8 mouse cellular contexts compared by ENCODE assay signal in genomic region chr19:40588847-40589529, GRCm38 (mm10). TPM values are rescaled to one million over a fixed set of nuclear protein-coding genes. Genes with fewer than 3 reads are reported as not detected.
DNase-seq lines count a peak whose midpoint lies in the region; ATAC-seq and TF ChIP-seq lines count a peak whose summit lies in the region.

No protein-coding gene starts in this region.

- no peaks in the 10 kb centered on the region for H3K27me3 ChIP-seq in forebrain, embryonic 15.5 days
- no peaks in the 10 kb centered on the region for H3K27me3 ChIP-seq in lung, embryonic 14.5 days (ENCODE audit: insufficient read depth, low read length)
- H3K27me3 ChIP-seq in thymus, adult 2 months (ENCODE audit: control insufficient read depth, insufficient read depth, low read length), result no peaks in the 10 kb centered on the region

- peak overlapping the region; percentile 67 to 92 for H3K4me3 ChIP-seq in ES-E14 (ENCODE audit: insufficient read depth in 1 of 2, low read depth in 1 of 2, low read length in 2 of 2, poor library complexity in 1 of 2, severe bottlenecking in 1 of 2)
- H3K4me3 ChIP-seq in forebrain, embryonic 15.5 days, result peak overlapping the region; percentile 73
- H3K4me3 ChIP-seq in layer of hippocampus, adult 2 months, result peak overlapping the region; percentile 93
- peak overlapping the region; percentile 68 for H3K4me3 ChIP-seq in lung, embryonic 14.5 days (ENCODE audit: low read depth, low read length)
- peak overlapping the region; percentile 43 for H3K4me3 ChIP-seq in olfactory bulb, adult 2 months (ENCODE audit: insufficient read depth, low read depth, low read length)
- H3K4me3 ChIP-seq in thymus, adult 2 months (ENCODE audit: control insufficient read depth, insufficient read depth, low read length), result peak overlapping the region; percentile 90

- H3K9ac ChIP-seq in ES-E14 (ENCODE audit: insufficient read depth, low read depth, low read length, poor library complexity, severe bottlenecking), result peak overlapping the region; percentile 69; the same call in 1 of the 2 replicates
- peak overlapping the region; percentile 47 for H3K9ac ChIP-seq in forebrain, embryonic 15.5 days (replicated peaks)
- peak overlapping the region; percentile 64 for H3K9ac ChIP-seq in lung, embryonic 14.5 days

- in situ Hi-C loops in ES-E14 (cut with MboI; ENCODE audit: low sequenced_read_pairs in 2 of 2, unreplicated experiment in 2 of 2), result no loop called here

- H3K9me3 ChIP-seq in ES-E14 (ENCODE audit: control insufficient read depth, insufficient read depth, low read depth, low read length), result no peaks in the 10 kb centered on the region
- no peaks in the 10 kb centered on the region for H3K9me3 ChIP-seq in forebrain, embryonic 15.5 days
- no peaks in the 10 kb centered on the region for H3K9me3 ChIP-seq in lung, embryonic 14.5 days (ENCODE audit: low read depth, low read length)

- under 1% methylated on average over 18 of the region's 18 CpGs for WGBS in forebrain, embryonic 15.5 days
- under 1% methylated on average over 18 of the region's 18 CpGs for WGBS in lung, embryonic 14.5 days
- WGBS in olfactory bulb, adult 2 months, result 1% methylated on average over 18 of the region's 18 CpGs
- under 1% methylated on average over 18 of the region's 18 CpGs for WGBS in thymus, adult 2 months

- H3K36me3 ChIP-seq in ES-E14 (ENCODE audit: control insufficient read depth, insufficient read depth, low read length, poor library complexity, severe bottlenecking), result no peaks in the 10 kb centered on the region; the same call in 1 of the 2 replicates
- peaks cover 8% of the 10 kb centered on the region for H3K36me3 ChIP-seq in forebrain, embryonic 15.5 days
- H3K36me3 ChIP-seq in lung, embryonic 14.5 days (ENCODE audit: insufficient read depth), result peaks cover 18% of the 10 kb centered on the region; the same call in 1 of the 2 replicates
- H3K36me3 ChIP-seq in thymus, adult 2 months (ENCODE audit: control insufficient read depth, insufficient read depth, low read length), result no peaks in the 10 kb centered on the region

- peaks cover 2% of the 10 kb centered on the region in 2 experiments; a peak in 1 of 4 replicates for H3K4me1 ChIP-seq in ES-E14 (ENCODE audit: control insufficient read depth in 2 of 2, insufficient read depth in 2 of 2, low read length in 2 of 2, poor library complexity in 1 of 2)
- peaks cover 23% of the 10 kb centered on the region for H3K4me1 ChIP-seq in forebrain, embryonic 15.5 days
- H3K4me1 ChIP-seq in lung, embryonic 14.5 days (ENCODE audit: insufficient read depth), result 0 out of 2 replicates have a peak, but pooled peaks cover 8% of the 10 kb centered on the region
- H3K4me1 ChIP-seq in olfactory bulb, adult 2 months (ENCODE audit: control insufficient read depth, insufficient read depth, low read length), result peaks cover 8% of the 10 kb centered on the region
- H3K4me1 ChIP-seq in thymus, adult 2 months (replicated peaks; ENCODE audit: control insufficient read depth, insufficient read depth, low read length), result peaks cover 4% of the 10 kb centered on the region; the same call in 1 of the 2 replicates

- no peak overlapping the region for H3K27ac ChIP-seq in ES-E14 (ENCODE audit: insufficient read depth, low read depth, low read length, poor library complexity, severe bottlenecking)
- peak overlapping the region; percentile 86 for H3K27ac ChIP-seq in forebrain, embryonic 15.5 days (replicated peaks)
- H3K27ac ChIP-seq in layer of hippocampus, adult 2 months, result peak overlapping the region; percentile 49; the same call in 1 of the 2 replicates
- peak overlapping the region; percentile 54 for H3K27ac ChIP-seq in lung, embryonic 14.5 days (ENCODE audit: low read depth)
- no peak overlapping the region for H3K27ac ChIP-seq in olfactory bulb, adult 2 months (ENCODE audit: insufficient read depth, low read depth, low read length)
- peak overlapping the region; percentile 88 for H3K27ac ChIP-seq in thymus, adult 2 months (ENCODE audit: control insufficient read depth, insufficient read depth, low read length)

- TF ChIP-seq POLR2A in olfactory bulb, adult 2 months (IDR thresholded peaks at IDR 0.05; ENCODE audit: insufficient read depth, low read depth, low read length), result no peak
- no peak for TF ChIP-seq POLR2A in thymus, adult 2 months (IDR thresholded peaks at IDR 0.05; ENCODE audit: control insufficient read depth, extremely low read depth, insufficient read depth, low read length, poor library complexity)

- peak; percentile 75 for ATAC-seq in forebrain, embryonic 15.5 days (replicated peaks)
- ATAC-seq in lung, embryonic 14.5 days (ENCODE audit: insufficient read depth), result peak; percentile 80

- peak overlapping the region; percentile 59 for H3K4me2 ChIP-seq in forebrain, embryonic 15.5 days (replicated peaks)
- H3K4me2 ChIP-seq in lung, embryonic 14.5 days, result peak overlapping the region; percentile 88

- intact Hi-C loops in heart, postnatal 36 days (cut with DNase I), result loop anchor here (1.0 to 5.0 kb wide), 3 partner anchors 22 to 423 kb away; no protein-coding TSS in a partner anchor

- peak; percentile 85 for TF ChIP-seq CTCF in layer of hippocampus, adult 2 months (conservative IDR thresholded peaks at IDR 0.05)
- peak; percentile 82 for TF ChIP-seq CTCF in lung, embryonic 14.5 days (IDR thresholded peaks at IDR 0.05; ENCODE audit: low read depth)
- peak; percentile 76 for TF ChIP-seq CTCF in olfactory bulb, adult 2 months (IDR thresholded peaks at IDR 0.05; ENCODE audit: insufficient read depth, low read depth, low read length)
- peak; percentile 61; the same call in 1 of the 2 replicates for TF ChIP-seq CTCF in thymus, adult 2 months (IDR thresholded peaks at IDR 0.05; ENCODE audit: borderline replicate concordance, control insufficient read depth, extremely low read depth, insufficient read depth, low read length, poor library complexity)

- peak; percentile 92 for DNase-seq in ES-E14 (ENCODE audit: low read depth, low spot score)
- DNase-seq in cerebellum, adult 11-12 months, result peak; percentile 73
- DNase-seq in heart, postnatal 36 days, result peak; percentile 85 to 94
- peak; percentile 76 to 84 for DNase-seq in layer of hippocampus, adult 2 months (ENCODE audit: low spot score in 2 of 2)
- DNase-seq in lung, embryonic 14.5 days, result peak; percentile 99
- peak; percentile 94 for DNase-seq in thymus, adult 2 months

TF ChIP-seq in ES-E14, 5 proteins besides CTCF, POLR2A, EP300 and RAD21:
- TF ChIP-seq HCFC1 (IDR thresholded peaks at IDR 0.05; ENCODE audit: borderline replicate concordance, insufficient read depth, low read length) (no peak), CHD2 (IDR thresholded peaks at IDR 0.05; ENCODE audit: low read depth, low read length) (no peak), MAFK (IDR thresholded peaks at IDR 0.05; ENCODE audit: insufficient read depth, low read depth, low read length) (0 out of 2 replicates have a peak, but pooled peaks have one; percentile 11)

RNA-seq across cellular contexts. Expression of gene Aldh18a1, which starts 0.7 kb away (rescaled TPM):
- total RNA-seq in ES-E14 (2012; rRNA removed), result 44.4 and 74.2 TPM in 2 replicates
- polyA plus RNA-seq in forebrain, embryonic 15.5 days (2015; fragmentation: Nextera tagmentation; extraction: Ambion mirVana), result 78.8 and 79.1 TPM in 2 replicates
- 1 to 10 TPM; 6.7 to 7.6 TPM for total RNA-seq in heart, postnatal 36 days (2021)
- 10 to 100 TPM; 21.2 to 22.3 TPM for total RNA-seq in layer of hippocampus, adult 2 months (2021)
- polyA plus RNA-seq in lung, embryonic 14.5 days (2014; fragmentation: Nextera tagmentation; extraction: Ambion mirVana), result 70.1 TPM in 2 replicates
- polyA plus RNA-seq in olfactory bulb, adult 2 months (2012; ENCODE audit: insufficient read depth, insufficient read length, low replicate concordance, missing spikeins), result not detected in 2 replicates
- 37.9 and 40.5 TPM in 2 replicates for polyA plus RNA-seq in thymus, adult 2 months (2012; rRNA removed)

RNA-seq across cellular contexts. Expression of gene Tctn3, which starts 23.0 kb away (rescaled TPM):
- 8.8 and 14.9 TPM in 2 replicates for total RNA-seq in ES-E14 (2012; rRNA removed)
- 12.8 and 14.1 TPM in 2 replicates for polyA plus RNA-seq in forebrain, embryonic 15.5 days (2015; fragmentation: Nextera tagmentation; extraction: Ambion mirVana)
- 1 to 10 TPM; 7.4 to 8.0 TPM for total RNA-seq in heart, postnatal 36 days (2021)
- total RNA-seq in layer of hippocampus, adult 2 months (2021), result 10 to 100 TPM; 14.6 to 18.5 TPM
- 10.4 and 11.2 TPM in 2 replicates for polyA plus RNA-seq in lung, embryonic 14.5 days (2014; fragmentation: Nextera tagmentation; extraction: Ambion mirVana)
- polyA plus RNA-seq in olfactory bulb, adult 2 months (2012; ENCODE audit: insufficient read depth, insufficient read length, low replicate concordance, missing spikeins), result not detected in 2 replicates
- 10.7 and 13.8 TPM in 2 replicates for polyA plus RNA-seq in thymus, adult 2 months (2012; rRNA removed)

RNA-seq across cellular contexts. Expression of gene Entpd1, which starts 23.2 kb away (rescaled TPM):
- total RNA-seq in ES-E14 (2012; rRNA removed), result 0.05 and 1.2 TPM in 2 replicates
- polyA plus RNA-seq in forebrain, embryonic 15.5 days (2015; fragmentation: Nextera tagmentation; extraction: Ambion mirVana), result 8.4 and 8.6 TPM in 2 replicates
- total RNA-seq in heart, postnatal 36 days (2021), result 10 to 100 TPM; 25.0 to 33.2 TPM
- total RNA-seq in layer of hippocampus, adult 2 months (2021), result 10 to 100 TPM; 17.2 to 18.5 TPM
- 12.7 and 15.4 TPM in 2 replicates for polyA plus RNA-seq in lung, embryonic 14.5 days (2014; fragmentation: Nextera tagmentation; extraction: Ambion mirVana)
- polyA plus RNA-seq in olfactory bulb, adult 2 months (2012; ENCODE audit: insufficient read depth, insufficient read length, low replicate concordance, missing spikeins), result not detected in 2 replicates
- polyA plus RNA-seq in thymus, adult 2 months (2012; rRNA removed), result 8.5 and 11.2 TPM in 2 replicates

Comparison
In these comparisons a context has a peak if more than half of its experiments do, and no peak if none do; other contexts are left out.
1. H3K27ac ChIP-seq: peak in forebrain, embryonic 15.5 days (single experiment), layer of hippocampus, adult 2 months (single experiment), lung, embryonic 14.5 days (single experiment) and thymus, adult 2 months (single experiment); none in ES-E14 (single experiment) and olfactory bulb, adult 2 months (single experiment).
2. H3K4me3 ChIP-seq: peak in every context shown above with its lines; median percentile 93 in layer of hippocampus, adult 2 months; 90 in thymus, adult 2 months; 80 in ES-E14; 73 in forebrain, embryonic 15.5 days; 68 in lung, embryonic 14.5 days; 43 in olfactory bulb, adult 2 months.
3. RNA of gene Aldh18a1, which starts 0.7 kb away (polyA plus RNA-seq): 78.8 to 79.1 TPM in forebrain, embryonic 15.5 days, 70.1 TPM in lung, embryonic 14.5 days and 37.9 to 40.5 TPM in thymus, adult 2 months; not detected in olfactory bulb, adult 2 months; every median in the first group is over 10 times any median in the second.
4. RNA of gene Tctn3, which starts 23.0 kb away (polyA plus RNA-seq): 10.7 to 13.8 TPM in thymus, adult 2 months, 12.8 to 14.1 TPM in forebrain, embryonic 15.5 days and 10.4 to 11.2 TPM in lung, embryonic 14.5 days; not detected in olfactory bulb, adult 2 months; every median in the first group is over 10 times any median in the second.
5. Peak in every context shown above with its lines, with median percentiles within 50 percentile points of each other: DNase-seq, H3K9ac ChIP-seq and CTCF ChIP-seq.